Mouse (Mus musculus) midbrain, embryonic 14.5 days (tissue): Measurements from ENCODE around the gene Hist1h2ae. TPM values are rescaled to one million over a fixed set of nuclear protein-coding genes. Genes with fewer than 3 reads are reported as not detected.

Experiments
- ATAC-seq: fragments of 200-750 bp; cut with Nextera tagmentation; 2 replicates; pipeline ENCODE4 v1.8.0; 2017; ENCODE audit warnings: moderate number of reproducible peaks, moderate library complexity; ENCODE audit not compliant: low FRiP score, low TSS enrichment
- DNase-seq: peaks from one replicate; pipeline ENCODE4 v3.0.0-alpha.2; 2015
- H3K27ac ChIP-seq: fragments of 300-500 bp; sonication (generic); replicated peaks from 2 replicates; pipeline ENCODE4 v1.5.1; 2014; ENCODE audit warnings: mild to moderate bottlenecking, low read depth, low read length, moderate library complexity
- H3K27me3 ChIP-seq: fragments of 300-500 bp; sonication (generic); 2 replicates; pipeline ENCODE4 v1.6.1; 2014; ENCODE audit warnings: low read length, control low read depth, mixed read lengths; ENCODE audit not compliant: control insufficient read depth, insufficient read depth
- H3K36me3 ChIP-seq: fragments of 300-500 bp; sonication (generic); 2 replicates; pipeline ENCODE4 v1.6.1; 2014; ENCODE audit warnings: low read length, control low read depth; ENCODE audit not compliant: control insufficient read depth, insufficient read depth
- H3K4me1 ChIP-seq: fragments of 300-500 bp; sonication (generic); 2 replicates; pipeline ENCODE4 v1.6.1; 2014; ENCODE audit warnings: mild to moderate bottlenecking, antibody characterized with exemption, low read length, control low read depth; ENCODE audit not compliant: control insufficient read depth, insufficient read depth
- H3K4me2 ChIP-seq: fragments of 300-500 bp; sonication (generic); 2 replicates; pipeline ENCODE4 v1.6.1; 2014; ENCODE audit warnings: mild to moderate bottlenecking, low read length, moderate library complexity
- H3K4me3 ChIP-seq: fragments of 300-500 bp; sonication (generic); replicated peaks from 2 replicates; pipeline ENCODE4 v1.5.1; 2014; ENCODE audit warnings: low read depth, low read length
- H3K9ac ChIP-seq: fragments of 300-500 bp; sonication (generic); replicated peaks from 2 replicates; pipeline ENCODE4 v1.6.1; 2014; ENCODE audit warnings: mild to moderate bottlenecking, low read length, moderate library complexity
- H3K9me3 ChIP-seq: fragments of 300-500 bp; sonication (generic); 2 replicates; pipeline ENCODE4 v1.6.1; 2016; ENCODE audit warnings: low read length, control low read depth, mixed read lengths; ENCODE audit not compliant: control insufficient read depth
- WGBS: fragments of 180-500 bp; shearing (Covaris S2); extraction: QIAGEN DNeasy Blood & Tissue Kit; methylation state at CpG from one replicate; pipeline ENCODE4 v1.1.7; 2014; 5-methylcytosine and 5-hydroxymethylcytosine counted together
- polyA plus RNA-seq: library from polyadenylated mRNA; unstranded; fragments of >200 nt; fragmentation: Nextera tagmentation; extraction: Ambion mirVana; gene quantifications from 2 replicates; pipeline ENCODE4 v1.2.1, GENCODE M21; 2014

Hist1h2ae gene
- polyA plus RNA-seq = 30.2 and 34.0 TPM in 2 replicates

- peak within 1 kb of the TSS; percentile 33 for H3K4me3 ChIP-seq
- ATAC-seq (peak; percentile 90), DNase-seq (peak; percentile 92)
- no peaks in the 10 kb centered on the region for H3K27me3 ChIP-seq
- H3K27ac ChIP-seq = peak within 1 kb of the TSS; percentile 89
- H3K4me1 ChIP-seq = peaks cover 22% of the 10 kb centered on the region
- H3K9me3 ChIP-seq = no peaks in the 10 kb centered on the region
- peak within 1 kb of the TSS; percentile 59 for H3K4me2 ChIP-seq
- H3K9ac ChIP-seq = peak within 1 kb of the TSS; percentile 46
- 0% methylated on average over 18 of the region's 18 CpGs for WGBS
- no peaks in the 10 kb centered on the region for H3K36me3 ChIP-seq
Measured at GRCm38 (mm10) chr13:23571022-23571503, at the start of gene Hist1h2ae, which contains the start of gene Hist1h2bg. Gene Hist1h2ae, minus strand, starts transcription at chr13:23571220. Gene Hist1h2bg, plus strand, starts transcription at chr13:23571396.

GRCm38 (mm10) chr13:23620056-23620732 is 49.2 kb upstream of the Hist1h2ae start:
- DNase-seq (no peak), ATAC-seq (no peak)
- Histone ChIP-seq H3K27me3 (no peaks in the 10 kb centered on the region), H3K9me3 (no peaks in the 10 kb centered on the region), H3K27ac (peak overlapping the region; percentile 86), H3K4me1 (peaks cover 13% of the 10 kb centered on the region), H3K36me3 (no peaks in the 10 kb centered on the region), H3K4me2 (peak overlapping the region; percentile 99), H3K9ac (peak overlapping the region; percentile 57), H3K4me3 (peak overlapping the region; percentile 57)
- 50% methylated on average over 12 of the region's 12 CpGs for WGBS

GRCm38 (mm10) chr13:23611638-23612037 is 40.6 kb upstream of the Hist1h2ae start:
- H3K36me3 ChIP-seq = no peaks in the 10 kb centered on the region
- 83% methylated on average over 3 of the region's 3 CpGs for WGBS
- no peak for DNase-seq
- H3K9me3 ChIP-seq = no peaks in the 10 kb centered on the region
- no peak for ATAC-seq
- no peak overlapping the region for H3K27ac ChIP-seq
- no peak overlapping the region for H3K9ac ChIP-seq
- no peak overlapping the region for H3K4me2 ChIP-seq
- no peaks in the 10 kb centered on the region for H3K4me1 ChIP-seq
- H3K4me3 ChIP-seq = no peak overlapping the region
- no peaks in the 10 kb centered on the region for H3K27me3 ChIP-seq

GRCm38 (mm10) chr13:23610393-23610792 is 39.4 kb upstream of the Hist1h2ae start:
- no peak for ATAC-seq
- H3K4me1 ChIP-seq = no peaks in the 10 kb centered on the region
- no peaks in the 10 kb centered on the region for H3K36me3 ChIP-seq
- H3K9me3 ChIP-seq = no peaks in the 10 kb centered on the region
- no peak for DNase-seq
- H3K9ac ChIP-seq = no peak overlapping the region
- H3K27me3 ChIP-seq = no peaks in the 10 kb centered on the region
- 64% methylated on average over 2 of the region's 2 CpGs for WGBS
- no peak overlapping the region for H3K27ac ChIP-seq
- no peak overlapping the region for H3K4me3 ChIP-seq
- H3K4me2 ChIP-seq = no peak overlapping the region

- ATAC-seq = no peak
- Histone ChIP-seq H3K9me3 (no peaks in the 10 kb centered on the region), H3K4me1 (no peaks in the 10 kb centered on the region), H3K4me2 (no peak overlapping the region), H3K27me3 (no peaks in the 10 kb centered on the region), H3K36me3 (no peaks in the 10 kb centered on the region), H3K4me3 (no peak overlapping the region), H3K27ac (no peak overlapping the region), H3K9ac (no peak overlapping the region)
- DNase-seq = no peak
Measured at GRCm38 (mm10) chr13:23609844-23610243, 38.8 kb upstream of the Hist1h2ae start.

GRCm38 (mm10) chr13:23609209-23609608 is 38.2 kb upstream of the Hist1h2ae start:
- H3K27ac ChIP-seq = no peak overlapping the region
- ATAC-seq (no peak), DNase-seq (no peak)
- H3K36me3 ChIP-seq = no peaks in the 10 kb centered on the region
- no peak overlapping the region for H3K4me2 ChIP-seq
- 91% methylated on average over 4 of the region's 4 CpGs for WGBS
- H3K9me3 ChIP-seq = no peaks in the 10 kb centered on the region
- no peak overlapping the region for H3K9ac ChIP-seq
- no peaks in the 10 kb centered on the region for H3K27me3 ChIP-seq
- no peak overlapping the region for H3K4me3 ChIP-seq
- no peaks in the 10 kb centered on the region for H3K4me1 ChIP-seq

- 94% methylated on average over 3 of the region's 3 CpGs for WGBS
- Histone ChIP-seq H3K4me1 (no peaks in the 10 kb centered on the region), H3K9me3 (no peaks in the 10 kb centered on the region), H3K36me3 (no peaks in the 10 kb centered on the region), H3K27me3 (no peaks in the 10 kb centered on the region), H3K4me2 (no peak overlapping the region), H3K9ac (no peak overlapping the region), H3K27ac (no peak overlapping the region), H3K4me3 (no peak overlapping the region)
- no peak for ATAC-seq
- DNase-seq = no peak
Measured at GRCm38 (mm10) chr13:23605052-23605451, 34.0 kb upstream of the Hist1h2ae start.

- no peak overlapping the region for H3K4me2 ChIP-seq
- WGBS = 94% methylated on average over 3 of the region's 3 CpGs
- no peaks in the 10 kb centered on the region for H3K9me3 ChIP-seq
- H3K4me1 ChIP-seq = no peaks in the 10 kb centered on the region
- no peaks in the 10 kb centered on the region for H3K36me3 ChIP-seq
- H3K9ac ChIP-seq = no peak overlapping the region
- no peak for ATAC-seq
- H3K27me3 ChIP-seq = no peaks in the 10 kb centered on the region
- no peak for DNase-seq
- no peak overlapping the region for H3K27ac ChIP-seq
- H3K4me3 ChIP-seq = no peak overlapping the region
Measured at GRCm38 (mm10) chr13:23604452-23604851, 33.4 kb upstream of the Hist1h2ae start.

GRCm38 (mm10) chr13:23603182-23603699 is 32.2 kb upstream of the Hist1h2ae start:
- no peak overlapping the region for H3K9ac ChIP-seq
- H3K4me1 ChIP-seq = no peaks in the 10 kb centered on the region
- H3K9me3 ChIP-seq = no peaks in the 10 kb centered on the region
- DNase-seq (no peak), ATAC-seq (no peak)
- no peak overlapping the region for H3K4me3 ChIP-seq
- no peak overlapping the region for H3K27ac ChIP-seq
- H3K36me3 ChIP-seq = no peaks in the 10 kb centered on the region
- no peaks in the 10 kb centered on the region for H3K27me3 ChIP-seq
- 82% methylated on average over 7 of the region's 7 CpGs for WGBS
- no peak overlapping the region for H3K4me2 ChIP-seq
